Mouse (Mus musculus): ENCODE measurements around the gene Pgbd1.
"Not testable (repeated sequence)": the region's sequence is repeated elsewhere in the genome, so short reads cannot be mapped to it uniquely, and the experiment has no call there.

The Pgbd1 gene

GRCm38 (mm10) chr13:21415750-21416149 lies 25.1 kb downstream of the Pgbd1 start:
- no peak for DNase-seq (ENCODE audit: low read depth, low spot score)

GRCm38 (mm10) chr13:21415266-21415665 lies 25.6 kb downstream of the Pgbd1 start:
- DNase-seq (ENCODE audit: low read depth, low spot score), result no peak

- DNase-seq (ENCODE audit: low read depth, low spot score), result no peak
Observed at GRCm38 (mm10) chr13:21414231-21415212, 26.3 kb downstream of the Pgbd1 start.

GRCm38 (mm10) chr13:21408805-21409459 lies 31.9 kb downstream of the Pgbd1 start:
- no peak for DNase-seq (ENCODE audit: low read depth, low spot score)

- DNase-seq (ENCODE audit: low read depth, low spot score), result peak; percentile 83
Observed at GRCm38 (mm10) chr13:21407969-21408804, 32.7 kb downstream of the Pgbd1 start.

GRCm38 (mm10) chr13:21407341-21407740 lies 33.5 kb downstream of the Pgbd1 start:
- DNase-seq (ENCODE audit: low read depth, low spot score), result no peak

- DNase-seq (ENCODE audit: low read depth, low spot score), result no peak
Observed at GRCm38 (mm10) chr13:21402848-21403247, 38.0 kb downstream of the Pgbd1 start.

- DNase-seq (ENCODE audit: low read depth, low spot score), result peak; percentile 76
Observed at GRCm38 (mm10) chr13:21402287-21402846, 38.5 kb downstream of the Pgbd1 start, which contains the start of gene Zkscan3. Gene Zkscan3, minus strand, starts transcription at chr13:21402755.

- DNase-seq (ENCODE audit: low read depth, low spot score), result no peak
Observed at GRCm38 (mm10) chr13:21401636-21402286, 39.1 kb downstream of the Pgbd1 start.

GRCm38 (mm10) chr13:21401166-21401565 lies 39.7 kb downstream of the Pgbd1 start:
- no peak for DNase-seq (ENCODE audit: low read depth, low spot score)

GRCm38 (mm10) chr13:21397486-21397885 lies 43.4 kb downstream of the Pgbd1 start:
- no peak for DNase-seq (ENCODE audit: low read depth, low spot score)

- DNase-seq (ENCODE audit: low read depth, low spot score), result not testable (repeated sequence)
Observed at GRCm38 (mm10) chr13:21396048-21396447, 44.8 kb downstream of the Pgbd1 start.

GRCm38 (mm10) chr13:21395623-21396022 lies 45.2 kb downstream of the Pgbd1 start:
- no peak for DNase-seq (ENCODE audit: low read depth, low spot score)

- DNase-seq (ENCODE audit: low read depth, low spot score), result no peak
Observed at GRCm38 (mm10) chr13:21395211-21395610, 45.6 kb downstream of the Pgbd1 start.

- DNase-seq (ENCODE audit: low read depth, low spot score), result no peak
Observed at GRCm38 (mm10) chr13:21377773-21378172, 63.1 kb downstream of the Pgbd1 start.

- DNase-seq (ENCODE audit: low read depth, low spot score), result no peak
Observed at GRCm38 (mm10) chr13:21372700-21373099, 68.2 kb downstream of the Pgbd1 start.

Measured in retina, postnatal 7 days (tissue).